Mouse (Mus musculus): ENCODE results near the gene Emc10.

DNA sequence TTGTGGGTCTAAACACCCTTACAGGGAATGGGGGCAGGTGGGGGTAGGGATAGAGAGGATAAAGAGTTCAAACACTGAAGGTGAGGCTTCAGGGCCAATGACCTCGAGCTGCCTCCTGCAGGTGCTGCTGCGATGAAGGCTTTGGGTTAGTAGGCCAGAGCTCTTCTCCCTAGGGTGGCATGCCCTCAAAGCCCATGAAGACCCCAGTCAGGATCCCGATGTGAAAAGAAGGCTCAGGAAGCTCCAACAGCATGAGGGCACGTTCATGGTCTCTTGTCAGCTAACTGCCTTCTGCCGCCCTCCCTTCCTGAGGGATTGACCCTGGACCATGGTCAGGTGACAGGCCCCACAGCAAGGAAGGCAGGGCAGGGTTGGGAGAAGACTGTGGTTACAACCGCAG is 36.3 kb downstream of the Emc10 start:
- TF ChIP-seq CTCF (IDR thresholded peaks at IDR 0.05 in 2 of 3, conservative IDR thresholded peaks at IDR 0.05 in 1 of 3; ENCODE audit: control insufficient read depth in 1 of 3, insufficient read depth in 1 of 3, low read depth in 2 of 3, low read length in 3 of 3, poor library complexity in 1 of 3, severe bottlenecking in 1 of 3) (no peak), ETS1 (IDR thresholded peaks at IDR 0.05; ENCODE audit: low read depth, low read length) (no peak), UBTF (IDR thresholded peaks at IDR 0.05; ENCODE audit: borderline replicate concordance, insufficient read depth, low read depth, low read length) (no peak), ZNF384 (IDR thresholded peaks at IDR 0.05; ENCODE audit: low read depth, low read length) (no peak), E2F4 (IDR thresholded peaks at IDR 0.05; ENCODE audit: borderline replicate concordance, low read depth, low read length) (no peak), KAT2A (conservative IDR thresholded peaks at IDR 0.05; ENCODE audit: low read depth, low read length) (no peak), HCFC1 (IDR thresholded peaks at IDR 0.05; ENCODE audit: low read depth, low read length) (no peak), POLR2A (IDR thresholded peaks at IDR 0.05; ENCODE audit: control insufficient read depth in 1 of 2, insufficient read depth in 1 of 2, low read depth in 1 of 2, low read length in 2 of 2, poor library complexity in 1 of 2) (no peak), JUND (IDR thresholded peaks at IDR 0.05; ENCODE audit: low read depth, low read length) (no peak), MAX (IDR thresholded peaks at IDR 0.05; ENCODE audit: low read length) (no peak)
